Mouse (Mus musculus) liver, embryonic 11.5 days (tissue): ENCODE measurements around the gene Lpp. TPM values are rescaled to one million over a fixed set of nuclear protein-coding genes. Genes with fewer than 3 reads are reported as not detected.

ENCODE experiments used
- ATAC-seq: fragments of 200-750 bp; cut with Nextera tagmentation; replicated peaks from 2 replicates; pipeline ENCODE4 v1.8.0; 2017; ENCODE audit warnings: moderate number of reproducible peaks, mild to moderate bottlenecking, moderate TSS enrichment, moderate library complexity; ENCODE audit not compliant: low FRiP score
- DNase-seq: peaks from one replicate; pipeline ENCODE4 v3.0.0-alpha.2; 2017; ENCODE audit warnings: low spot score
- H3K27ac ChIP-seq: fragments of 300-500 bp; sonication (generic); 2 replicates; pipeline ENCODE4 v1.5.1; 2014; ENCODE audit warnings: mild to moderate bottlenecking, low read depth, low read length, control low read depth
- H3K27me3 ChIP-seq: fragments of 300-500 bp; sonication (generic); replicated peaks from 2 replicates; pipeline ENCODE4 v1.6.1; 2014; ENCODE audit warnings: low read length, mixed read lengths; ENCODE audit not compliant: control insufficient read depth, insufficient read depth
- H3K36me3 ChIP-seq: fragments of 300-500 bp; sonication (generic); 2 replicates; pipeline ENCODE4 v1.6.1; 2014; ENCODE audit warnings: mild to moderate bottlenecking, low read length, moderate library complexity, mixed read lengths; ENCODE audit not compliant: control insufficient read depth, insufficient read depth
- H3K4me1 ChIP-seq: fragments of 300-500 bp; sonication (generic); replicated peaks from 2 replicates; pipeline ENCODE4 v1.6.1; 2014; ENCODE audit warnings: low read length, mixed read lengths; ENCODE audit not compliant: control insufficient read depth, insufficient read depth
- H3K4me2 ChIP-seq: fragments of 300-500 bp; sonication (generic); 2 replicates; pipeline ENCODE4 v1.6.1; 2014; ENCODE audit warnings: mild to moderate bottlenecking, control low read depth, moderate library complexity
- H3K4me3 ChIP-seq: fragments of 300-500 bp; sonication (generic); 2 replicates; pipeline ENCODE4 v1.5.1; 2014; ENCODE audit warnings: low read depth, low read length, control low read depth
- H3K9ac ChIP-seq: fragments of 300-500 bp; sonication (generic); 2 replicates; pipeline ENCODE4 v1.6.1; 2014; ENCODE audit warnings: low read depth, low read length, control low read depth
- H3K9me3 ChIP-seq: fragments of 300-500 bp; sonication (generic); 2 replicates; pipeline ENCODE4 v1.6.1; 2016; ENCODE audit warnings: low read length, inconsistent platforms, mixed read lengths; ENCODE audit not compliant: control insufficient read depth
- WGBS: fragments of 180-500 bp; shearing (Covaris S2); extraction: QIAGEN DNeasy Blood & Tissue Kit; methylation state at CpG from one replicate; pipeline ENCODE4 v1.1.7; 2014; 5-methylcytosine and 5-hydroxymethylcytosine counted together
- polyA plus RNA-seq: library from polyadenylated mRNA; unstranded; fragments of >200 nt; fragmentation: Nextera tagmentation; extraction: Ambion mirVana; gene quantifications from 2 replicates; pipeline ENCODE4 v1.2.1, GENCODE M21; 2014

Lpp gene
- polyA plus RNA-seq, 1 experiment from 2014 or later: 21.2 TPM

GRCm38 (mm10) chr16:24635381-24635919 lies 242.1 kb downstream of the Lpp start:
- H3K4me3 ChIP-seq: no peak overlapping the region
- H3K4me1 ChIP-seq: no peaks in the 10 kb centered on the region
- H3K4me2 ChIP-seq: no peak overlapping the region
- H3K36me3 ChIP-seq: no peaks in the 10 kb centered on the region
- H3K9me3 ChIP-seq: no peaks in the 10 kb centered on the region
- 89% methylated on average over 7 of the region's 7 CpGs for WGBS
- DNase-seq (no peak), ATAC-seq (no peak)
- H3K9ac ChIP-seq: no peak overlapping the region
- no peaks in the 10 kb centered on the region for H3K27me3 ChIP-seq
- no peak overlapping the region for H3K27ac ChIP-seq

GRCm38 (mm10) chr16:24636894-24637293 lies 243.6 kb downstream of the Lpp start:
- Histone ChIP-seq H3K27me3 (no peaks in the 10 kb centered on the region), H3K27ac (no peak overlapping the region), H3K4me3 (no peak overlapping the region), H3K4me1 (no peaks in the 10 kb centered on the region), H3K9ac (no peak overlapping the region), H3K4me2 (no peak overlapping the region), H3K36me3 (no peaks in the 10 kb centered on the region), H3K9me3 (no peaks in the 10 kb centered on the region)
- 87% methylated on average over 2 of the region's 2 CpGs for WGBS
- ATAC-seq: no peak
- DNase-seq: no peak

- Histone ChIP-seq H3K4me3 (no peak overlapping the region), H3K36me3 (no peaks in the 10 kb centered on the region), H3K4me2 (no peak overlapping the region), H3K27me3 (no peaks in the 10 kb centered on the region), H3K27ac (no peak overlapping the region), H3K9me3 (no peaks in the 10 kb centered on the region), H3K4me1 (no peaks in the 10 kb centered on the region), H3K9ac (no peak overlapping the region)
- ATAC-seq (no peak), DNase-seq (no peak)
- 80% methylated on average over 9 of the region's 9 CpGs for WGBS
Observed at GRCm38 (mm10) chr16:24641003-24641797, 247.9 kb downstream of the Lpp start.

- Histone ChIP-seq H3K9ac (no peak overlapping the region), H3K4me1 (no peaks in the 10 kb centered on the region), H3K27me3 (no peaks in the 10 kb centered on the region), H3K27ac (no peak overlapping the region), H3K9me3 (no peaks in the 10 kb centered on the region), H3K36me3 (no peaks in the 10 kb centered on the region), H3K4me3 (no peak overlapping the region), H3K4me2 (no peak overlapping the region)
- ATAC-seq (no peak), DNase-seq (no peak)
- 84% methylated on average over 4 of the region's 4 CpGs for WGBS
Observed at GRCm38 (mm10) chr16:24643024-24643635, 249.8 kb downstream of the Lpp start.

- no peak for ATAC-seq
- DNase-seq: no peak
- Histone ChIP-seq H3K27ac (no peak overlapping the region), H3K27me3 (no peaks in the 10 kb centered on the region), H3K36me3 (no peaks in the 10 kb centered on the region), H3K4me2 (no peak overlapping the region), H3K4me1 (no peaks in the 10 kb centered on the region), H3K4me3 (no peak overlapping the region), H3K9ac (no peak overlapping the region), H3K9me3 (no peaks in the 10 kb centered on the region)
- 87% methylated on average over 8 of the region's 8 CpGs for WGBS
Observed at GRCm38 (mm10) chr16:24644154-24644553, 250.8 kb downstream of the Lpp start.

- WGBS: 81% methylated on average over 4 of the region's 4 CpGs
- Histone ChIP-seq H3K9me3 (no peaks in the 10 kb centered on the region), H3K27ac (no peak overlapping the region), H3K27me3 (no peaks in the 10 kb centered on the region), H3K4me2 (no peak overlapping the region), H3K4me3 (no peak overlapping the region), H3K9ac (no peak overlapping the region), H3K4me1 (no peaks in the 10 kb centered on the region), H3K36me3 (no peaks in the 10 kb centered on the region)
- DNase-seq (no peak), ATAC-seq (no peak)
Observed at GRCm38 (mm10) chr16:24644760-24645406, 251.6 kb downstream of the Lpp start.

- Histone ChIP-seq H3K27me3 (no peaks in the 10 kb centered on the region), H3K4me1 (no peaks in the 10 kb centered on the region), H3K27ac (no peak overlapping the region), H3K36me3 (no peaks in the 10 kb centered on the region), H3K9ac (no peak overlapping the region), H3K4me2 (no peak overlapping the region), H3K9me3 (no peaks in the 10 kb centered on the region), H3K4me3 (no peak overlapping the region)
- ATAC-seq: no peak
- DNase-seq: no peak
- 78% methylated on average over 6 of the region's 6 CpGs for WGBS
Observed at GRCm38 (mm10) chr16:24645906-24646603, 252.7 kb downstream of the Lpp start.
